8 mouse cellular contexts compared by ENCODE assay signal in the genomic region with DNA sequence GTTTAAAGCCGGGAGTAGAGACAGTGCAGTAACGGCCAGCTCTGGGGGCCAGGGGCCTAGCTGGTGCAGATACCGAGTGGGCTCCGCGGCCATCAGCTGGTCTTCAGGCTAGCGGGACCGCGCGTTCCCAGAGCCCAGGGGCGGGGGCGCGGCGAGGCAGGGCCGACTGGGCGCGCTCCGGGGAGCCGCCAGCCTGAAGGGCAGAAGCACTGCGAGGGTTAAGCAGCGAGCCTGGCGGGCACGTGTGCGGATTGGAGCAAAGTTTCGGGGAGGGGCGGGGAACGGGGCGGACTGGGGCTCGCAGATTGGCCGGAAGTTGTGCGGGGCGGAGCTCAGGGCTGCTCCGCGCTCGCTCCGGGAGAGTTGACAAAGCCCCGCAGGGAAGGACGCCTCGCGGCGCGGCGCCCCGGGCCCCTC. TPM values are rescaled to one million over a fixed set of nuclear protein-coding genes. Genes with fewer than 3 reads are reported as not detected.
DNase-seq lines count a peak whose midpoint lies in the region; ATAC-seq lines count a peak whose summit lies in the region.

No protein-coding gene starts in this region.

- peak overlapping the region; percentile 88 for H3K4me3 ChIP-seq in intestine, embryonic 16.5 days (ENCODE audit: low read length)

- DNase-seq in frontal cortex, postnatal 25 days (ENCODE audit: low spot score in 2 of 2): no peak
- peak; percentile 95 for DNase-seq in embryo, embryonic 10.5 days (ENCODE audit: low spot score)
- peak; percentile 70 to 90 for DNase-seq in gastrocnemius, postnatal 4 days (ENCODE audit: low spot score in 2 of 2)
- peak; percentile 95 for DNase-seq in liver
- peak; percentile 46 to 59 for DNase-seq in monocyte, adult 2 months (ENCODE audit: low read depth in 1 of 2, low spot score in 2 of 2)
- peak; percentile 73 to 79 for DNase-seq in spleen, postnatal 14 days (ENCODE audit: low spot score in 2 of 2)

- H3K27me3 ChIP-seq in intestine, embryonic 16.5 days (replicated peaks; ENCODE audit: control insufficient read depth, insufficient read depth, low read length): no peaks in the 10 kb centered on the region

- peak overlapping the region; percentile 85 for H3K9ac ChIP-seq in intestine, embryonic 16.5 days (ENCODE audit: low read depth, low read length)

- H3K36me3 ChIP-seq in intestine, embryonic 16.5 days (ENCODE audit: control insufficient read depth, insufficient read depth, low read length): no peaks in the 10 kb centered on the region

- H3K4me2 ChIP-seq in intestine, embryonic 16.5 days (ENCODE audit: low read depth, low read length): peak overlapping the region; percentile 86

- H3K27ac ChIP-seq in intestine, embryonic 16.5 days (ENCODE audit: low read length): peak overlapping the region; percentile 60

- peak; percentile 88 for ATAC-seq in frontal cortex, adult (ENCODE audit: low TSS enrichment)
- ATAC-seq in intestine, embryonic 16.5 days: peak; percentile 95

- peaks cover 46% of the 10 kb centered on the region for H3K4me1 ChIP-seq in intestine, embryonic 16.5 days (ENCODE audit: control insufficient read depth, insufficient read depth, low read length)

- H3K9me3 ChIP-seq in intestine, embryonic 16.5 days (ENCODE audit: control insufficient read depth, low read length): no peaks in the 10 kb centered on the region

- WGBS in intestine, embryonic 16.5 days: under 1% methylated on average over 35 of the region's 43 CpGs

RNA-seq across cellular contexts. Expression of a gene that starts 1.7 kb away (rescaled TPM):
- 100 to 1,000 TPM; 172 to 194 TPM for total RNA-seq in gastrocnemius, postnatal 4 days (2021)
- polyA plus RNA-seq in intestine, embryonic 16.5 days (2015; fragmentation: Nextera tagmentation; extraction: Ambion mirVana): 8.5 and 9.7 TPM in 2 replicates

RNA-seq across cellular contexts. Expression of a gene that starts 18.5 kb away (rescaled TPM):
- under 1 TPM; 0.15 to 0.36 TPM for total RNA-seq in gastrocnemius, postnatal 4 days (2021)
- 8.0 and 9.7 TPM in 2 replicates for polyA plus RNA-seq in intestine, embryonic 16.5 days (2015; fragmentation: Nextera tagmentation; extraction: Ambion mirVana)

RNA-seq across cellular contexts. Expression of a gene that starts 24.4 kb away (rescaled TPM):
- 10 to 100 TPM in 1 of 2 experiments, 1 to 10 TPM in 1; 9.7 to 12.2 TPM for total RNA-seq in gastrocnemius, postnatal 4 days (2021)
- 11.3 and 14.0 TPM in 2 replicates for polyA plus RNA-seq in intestine, embryonic 16.5 days (2015; fragmentation: Nextera tagmentation; extraction: Ambion mirVana)

RNA-seq across cellular contexts. Expression of a gene that starts 33.7 kb away (rescaled TPM):
- total RNA-seq in gastrocnemius, postnatal 4 days (2021): 1 to 10 TPM; 8.3 to 9.9 TPM
- 11.3 and 11.9 TPM in 2 replicates for polyA plus RNA-seq in intestine, embryonic 16.5 days (2015; fragmentation: Nextera tagmentation; extraction: Ambion mirVana)

Comparison
In these comparisons a context has a peak if more than half of its experiments do, and no peak if none do; other contexts are left out.
1. DNase-seq: peak in embryo, embryonic 10.5 days (single experiment), gastrocnemius, postnatal 4 days (2 of 2), liver (single experiment), monocyte, adult 2 months (2 of 2) and spleen, postnatal 14 days (2 of 2); none in frontal cortex, postnatal 25 days (0 of 2).